Mouse (Mus musculus): ENCODE data around the gene Nav2.

Gene Nav2

DNA sequence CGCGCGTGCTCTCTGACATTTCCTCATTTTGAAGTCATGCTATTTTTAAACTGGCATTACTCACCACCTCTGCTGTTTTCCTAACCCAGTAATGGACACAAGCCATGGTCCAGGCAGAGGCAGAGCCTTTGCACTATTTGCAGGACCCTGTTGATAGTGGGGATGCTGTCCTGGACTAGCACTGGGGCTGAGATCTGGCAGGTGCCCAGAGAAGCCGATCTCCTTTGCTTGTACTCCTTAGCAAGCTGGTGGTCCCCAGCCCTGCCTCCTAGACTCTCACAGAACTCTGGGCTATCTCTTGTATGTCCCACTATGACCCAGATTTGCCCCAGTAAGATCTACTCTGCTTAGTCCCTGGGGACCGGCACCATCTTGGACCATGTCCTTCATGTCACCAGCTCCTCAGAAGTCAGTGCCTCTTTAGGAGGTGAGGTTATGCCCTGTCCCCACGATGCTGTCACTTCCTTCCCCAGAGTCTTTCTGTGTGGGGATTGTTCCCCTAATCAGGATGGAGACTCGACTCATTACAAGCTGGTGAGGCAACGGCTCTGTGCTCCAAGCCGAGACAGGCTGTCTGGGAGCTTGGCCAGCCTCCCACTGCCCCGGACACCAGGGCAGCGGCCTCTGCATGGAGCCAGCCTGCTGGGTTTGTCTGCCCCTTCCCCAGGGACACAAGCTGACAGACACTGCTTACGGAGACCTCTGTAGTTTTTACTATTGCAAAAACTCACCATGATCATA is 250.3 kb downstream of the Nav2 start:
- CTCF ChIA-PET = no interaction called here

DNA sequence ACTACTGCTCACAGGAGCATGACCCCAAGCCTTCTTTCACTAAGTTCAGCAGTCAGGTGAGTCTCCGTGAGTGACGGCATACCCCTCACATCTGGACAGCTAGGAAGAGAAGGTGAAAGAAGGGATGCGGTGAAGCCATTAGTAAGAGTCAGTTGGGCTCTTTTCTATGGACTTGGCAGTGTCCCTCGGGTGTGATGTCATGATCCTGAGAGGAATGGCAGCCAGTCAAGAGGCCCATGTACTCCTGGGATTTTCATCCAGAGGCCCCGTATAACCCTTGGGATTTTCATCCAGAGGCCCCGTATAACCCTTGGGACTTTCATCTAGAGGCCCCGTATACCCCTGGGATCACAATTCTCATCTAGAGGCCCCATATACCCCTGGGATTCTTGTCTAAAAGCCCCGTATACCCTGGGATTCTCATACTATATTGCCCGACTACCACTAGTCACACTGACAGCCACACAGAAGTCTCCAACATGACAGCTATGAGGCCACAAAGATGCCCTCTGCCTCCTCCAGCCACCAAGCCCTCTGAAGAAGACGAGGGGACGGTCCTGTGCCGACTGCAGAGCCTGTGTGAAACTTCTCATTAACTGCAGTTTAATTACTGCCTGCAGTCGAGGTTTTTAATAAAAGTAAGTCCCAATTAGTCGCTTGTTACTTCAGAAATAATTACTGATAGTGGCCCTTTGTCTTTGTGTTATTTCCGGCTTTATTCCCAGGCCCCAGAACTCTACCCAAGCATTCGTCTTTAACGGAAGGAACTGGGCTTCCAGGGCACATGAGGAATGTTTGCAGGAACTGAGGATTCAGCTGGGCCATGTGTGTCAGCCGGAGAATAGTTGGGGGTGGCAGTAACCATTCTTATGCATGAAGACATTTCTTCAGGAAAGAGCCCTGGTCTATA is 251.4 kb downstream of the Nav2 start:
- CTCF ChIA-PET = no interaction called here

DNA sequence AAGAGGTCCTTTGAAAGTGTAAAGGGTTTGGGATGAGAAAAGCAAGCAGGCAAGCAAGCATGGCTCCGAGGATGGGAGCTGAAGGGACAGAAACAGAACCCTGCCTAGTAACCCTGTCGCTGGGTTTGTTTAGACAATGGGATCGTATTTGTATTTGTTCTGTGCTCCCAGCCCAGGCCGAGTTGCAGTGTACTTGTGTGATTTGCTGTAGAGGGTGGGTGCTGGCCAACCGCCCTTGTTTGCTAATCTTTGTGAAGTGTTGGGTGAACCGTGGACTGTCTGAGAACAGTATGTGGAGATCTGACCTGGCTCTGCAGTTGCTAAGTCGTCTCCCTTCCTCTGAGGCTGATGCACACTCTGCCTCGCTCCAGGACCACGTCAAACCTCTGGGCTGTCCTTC is 253.6 kb downstream of the Nav2 start:
- CTCF ChIA-PET = no interaction called here

DNA sequence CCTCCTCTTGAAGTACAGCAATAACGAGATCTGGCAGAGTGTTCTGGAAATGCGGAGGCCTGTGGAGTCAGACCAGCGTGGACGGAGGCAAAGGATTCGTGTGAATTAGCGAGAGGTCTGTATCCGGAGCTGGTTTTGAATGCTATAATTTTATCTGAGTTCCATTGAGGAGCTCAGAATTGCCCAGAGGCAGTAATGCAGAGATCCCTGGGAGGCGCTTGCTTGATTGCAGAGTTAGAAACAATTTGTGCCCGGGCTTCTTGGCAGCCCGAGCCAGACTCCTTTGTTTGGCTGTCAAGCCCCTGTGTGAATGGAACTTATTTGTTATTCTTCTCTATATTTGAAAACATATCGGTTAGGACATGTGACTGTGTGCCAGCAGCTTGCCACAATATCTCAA is 255.3 kb downstream of the Nav2 start:
- CTCF ChIA-PET = no interaction called here

DNA sequence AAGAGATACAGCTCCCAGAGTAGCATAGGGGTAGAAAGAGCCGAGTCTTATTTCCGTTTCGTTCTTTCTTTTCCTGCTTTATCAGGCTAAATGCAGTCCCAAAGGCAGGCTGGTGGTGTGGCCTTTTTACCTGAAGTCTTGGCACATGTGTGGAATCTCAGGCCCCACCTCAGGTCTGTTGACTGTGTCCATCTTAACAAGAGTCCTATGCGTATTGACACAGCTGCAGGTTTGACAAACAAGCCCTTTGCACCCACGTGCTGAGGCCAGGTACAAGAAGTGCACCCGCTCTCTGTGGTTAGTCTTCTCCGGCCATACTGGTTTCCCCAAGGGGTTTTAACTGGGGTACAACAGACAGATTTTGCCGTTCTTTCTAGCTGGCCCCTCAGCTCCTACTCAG is 256.4 kb downstream of the Nav2 start:
- CTCF ChIA-PET = no interaction called here

DNA sequence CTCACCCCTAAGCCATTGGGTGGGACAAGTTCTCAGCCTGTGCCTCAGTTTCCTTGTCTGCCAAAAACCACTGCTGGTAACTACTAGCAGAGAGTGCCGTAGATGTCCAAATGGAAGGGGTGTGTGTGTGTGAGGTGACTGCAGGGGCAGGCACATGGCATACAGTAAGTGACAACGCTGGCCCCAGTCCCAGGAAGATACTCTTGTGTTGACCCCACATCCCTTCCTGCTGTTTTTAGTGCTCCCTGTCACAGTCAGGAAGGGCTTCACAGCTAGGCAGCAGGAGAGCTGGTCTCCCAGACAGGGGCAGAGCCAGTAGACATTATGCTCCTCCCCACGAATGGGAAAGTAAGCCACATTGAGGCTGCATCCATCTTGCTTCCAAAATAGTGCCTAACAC is 264.4 kb downstream of the Nav2 start:
- CTCF ChIA-PET = no interaction called here

DNA sequence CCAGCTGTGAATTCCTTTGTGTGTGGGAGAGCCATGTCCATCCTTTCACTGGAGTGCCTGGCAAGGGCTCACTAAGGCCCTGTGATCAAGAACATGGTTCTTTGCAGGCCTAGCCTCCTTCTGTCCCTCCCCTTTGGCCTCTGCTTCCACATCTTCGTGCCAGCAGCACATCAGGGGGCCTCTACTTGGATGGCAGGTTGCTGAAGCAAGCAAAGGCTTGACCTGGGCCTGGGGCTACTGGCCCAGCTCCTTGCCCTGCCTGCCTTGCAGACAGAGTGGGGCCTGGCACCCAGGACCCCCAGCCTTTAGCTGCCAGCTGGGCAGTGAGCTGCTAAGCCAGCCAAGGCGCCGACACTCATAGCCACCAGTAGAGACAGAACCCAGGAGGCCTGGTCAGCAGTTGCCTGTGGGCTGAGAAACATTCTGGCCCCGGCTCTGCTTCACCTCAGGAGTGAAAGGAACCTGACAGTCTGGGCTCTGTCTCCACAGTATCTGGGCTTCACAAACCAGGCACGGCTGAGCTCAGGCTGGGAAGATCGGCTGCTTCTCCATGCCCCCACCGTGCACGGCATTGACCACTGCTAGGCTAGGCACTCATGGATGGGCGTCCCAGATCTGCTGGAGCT is 267.4 kb downstream of the Nav2 start:
- CTCF ChIA-PET = no interaction called here

DNA sequence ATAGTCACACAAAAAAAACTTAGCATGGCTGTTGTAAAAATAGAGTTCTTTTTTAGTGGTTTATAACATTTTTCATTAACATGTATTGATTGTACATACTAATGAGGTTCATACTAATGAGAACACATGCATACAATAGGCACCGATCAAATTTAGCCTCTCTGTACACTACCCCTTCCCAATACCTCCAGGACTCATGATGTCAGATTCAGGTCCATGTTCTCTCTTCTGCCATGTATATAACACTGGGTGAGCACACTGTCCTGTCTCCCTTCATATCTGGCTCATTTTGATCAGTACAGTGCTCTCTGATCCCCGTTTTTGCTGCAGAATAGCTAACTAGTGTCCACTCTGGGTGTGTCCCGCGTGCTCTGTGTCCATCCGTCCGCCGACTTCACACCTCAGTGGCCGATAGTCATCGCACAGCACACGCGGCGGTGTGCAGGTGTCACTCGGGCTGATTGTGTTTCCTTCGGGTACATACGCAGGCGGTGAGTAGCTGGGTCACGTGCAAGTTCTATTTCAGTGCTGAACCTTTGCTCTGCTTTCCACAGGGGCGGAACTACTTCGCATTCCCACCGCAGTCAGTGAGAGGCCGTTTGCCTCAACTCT is 268.2 kb downstream of the Nav2 start:
- CTCF ChIA-PET = no interaction called here

DNA sequence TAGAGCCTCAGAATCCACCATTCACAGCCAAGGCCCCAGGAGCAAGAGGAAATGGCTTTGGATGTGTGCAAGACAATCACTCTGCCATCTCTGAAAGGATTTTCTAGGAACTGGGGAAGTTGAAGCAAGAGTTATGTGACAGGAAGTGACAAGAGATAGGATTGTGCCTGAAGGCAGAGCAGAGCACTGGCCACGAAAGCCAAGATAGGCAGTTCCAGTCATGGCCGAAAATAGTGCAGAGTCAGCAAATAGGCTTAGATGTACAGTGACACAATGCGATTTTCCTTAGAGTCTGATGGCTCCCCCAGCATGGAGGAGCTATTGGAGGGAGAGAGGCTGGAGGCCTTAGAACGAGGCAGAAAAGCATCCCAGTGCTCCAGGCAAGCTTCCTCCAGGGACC is 269.7 kb downstream of the Nav2 start:
- CTCF ChIA-PET = no interaction called here

DNA sequence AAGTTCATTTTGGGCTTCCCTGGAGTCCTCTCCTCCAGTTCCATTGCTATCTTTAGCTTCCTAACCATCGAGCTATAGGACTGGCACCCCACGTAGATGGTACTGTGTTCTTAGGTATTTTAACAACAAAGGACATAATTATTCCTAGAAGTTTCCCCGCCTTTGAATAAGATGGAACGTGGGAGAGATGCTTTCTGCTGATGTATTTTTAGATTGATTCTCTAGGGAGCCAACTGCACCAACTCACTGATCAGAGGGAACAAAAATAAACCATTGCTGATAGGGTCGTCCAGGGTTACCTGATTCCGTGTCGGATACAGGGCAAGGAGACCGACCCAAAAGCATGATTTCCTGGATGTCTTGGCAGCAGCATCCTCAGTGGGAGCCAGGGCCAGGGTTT is 272.5 kb downstream of the Nav2 start:
- CTCF ChIA-PET = no interaction called here

DNA sequence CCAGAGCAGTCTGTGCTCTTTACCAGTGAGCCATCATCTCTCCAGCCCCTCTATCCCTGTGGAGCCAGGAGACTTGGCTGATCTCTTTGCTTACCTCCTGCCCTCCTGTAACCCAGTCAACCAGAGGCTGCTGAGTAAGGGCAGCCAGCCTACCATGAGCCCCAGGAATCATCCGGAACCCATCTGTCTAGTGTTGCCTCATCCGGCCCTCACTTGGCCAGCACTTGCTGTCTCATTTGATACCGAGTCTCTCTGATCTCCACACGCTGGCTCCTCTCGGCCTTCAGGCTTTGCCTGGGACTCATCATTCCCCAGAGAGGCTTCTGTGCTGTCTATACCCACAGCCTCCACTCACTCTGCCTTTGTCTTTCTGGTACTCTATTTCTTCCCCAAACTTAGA is 273.9 kb downstream of the Nav2 start:
- CTCF ChIA-PET = no interaction called here

DNA sequence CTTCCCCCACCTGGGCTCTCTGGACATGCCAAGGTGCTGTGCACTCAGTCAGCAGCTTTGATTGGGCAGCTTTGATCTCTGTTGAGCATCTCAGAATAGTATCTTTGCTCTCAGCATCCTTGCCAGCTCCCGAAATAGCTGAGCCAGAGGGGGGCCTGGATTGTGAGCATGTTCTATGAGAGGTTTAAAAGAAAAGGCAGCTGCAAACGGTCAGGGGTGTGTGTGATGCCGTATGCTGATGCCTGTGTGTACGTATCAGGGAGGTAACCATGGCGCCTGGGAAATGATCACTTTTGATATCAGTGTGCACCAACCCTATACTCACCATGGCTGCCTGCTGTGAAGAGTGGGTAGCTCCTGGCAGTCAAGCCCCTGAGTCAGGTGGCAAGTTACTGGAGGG is 275.2 kb downstream of the Nav2 start:
- CTCF ChIA-PET = no interaction called here

DNA sequence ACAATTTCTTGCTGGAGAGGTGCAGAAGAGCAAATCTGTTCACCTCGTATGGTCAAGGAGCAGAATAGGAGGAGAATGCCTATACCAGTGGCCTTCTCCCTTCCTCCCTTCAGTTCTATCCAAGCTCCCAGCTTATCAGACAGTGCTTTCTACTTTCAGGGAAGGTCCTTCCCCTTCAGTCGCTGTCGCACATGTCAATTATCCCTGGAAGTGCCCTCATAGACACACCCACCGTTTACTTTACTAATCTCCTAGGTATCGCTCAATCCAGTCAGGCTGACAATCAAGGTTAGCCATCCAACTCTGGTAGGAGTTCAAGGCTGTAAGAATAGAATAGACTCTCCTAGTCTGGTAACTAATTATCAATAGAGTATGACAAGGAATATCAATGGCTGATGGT is 277.5 kb downstream of the Nav2 start:
- CTCF ChIA-PET = no interaction called here

DNA sequence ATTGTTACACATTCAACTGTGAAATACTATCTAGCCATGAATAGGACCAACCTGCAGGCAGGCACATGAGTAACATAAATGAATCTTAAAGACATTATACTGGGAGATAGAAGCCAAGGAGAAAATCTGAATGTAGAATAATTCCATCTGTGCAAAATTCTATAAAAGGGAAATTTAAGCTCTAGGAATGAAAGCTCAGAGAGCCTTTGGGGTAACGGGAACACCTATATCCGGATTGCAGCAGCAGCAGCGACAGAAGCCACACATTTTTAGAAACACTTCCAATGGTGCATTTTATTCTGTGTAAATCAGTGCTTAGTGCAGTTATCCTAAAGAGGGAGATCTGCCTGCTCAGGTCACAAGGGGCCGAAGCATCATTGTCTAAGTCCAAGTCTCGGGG is 280.8 kb downstream of the Nav2 start:
- CTCF ChIA-PET = no interaction called here

DNA sequence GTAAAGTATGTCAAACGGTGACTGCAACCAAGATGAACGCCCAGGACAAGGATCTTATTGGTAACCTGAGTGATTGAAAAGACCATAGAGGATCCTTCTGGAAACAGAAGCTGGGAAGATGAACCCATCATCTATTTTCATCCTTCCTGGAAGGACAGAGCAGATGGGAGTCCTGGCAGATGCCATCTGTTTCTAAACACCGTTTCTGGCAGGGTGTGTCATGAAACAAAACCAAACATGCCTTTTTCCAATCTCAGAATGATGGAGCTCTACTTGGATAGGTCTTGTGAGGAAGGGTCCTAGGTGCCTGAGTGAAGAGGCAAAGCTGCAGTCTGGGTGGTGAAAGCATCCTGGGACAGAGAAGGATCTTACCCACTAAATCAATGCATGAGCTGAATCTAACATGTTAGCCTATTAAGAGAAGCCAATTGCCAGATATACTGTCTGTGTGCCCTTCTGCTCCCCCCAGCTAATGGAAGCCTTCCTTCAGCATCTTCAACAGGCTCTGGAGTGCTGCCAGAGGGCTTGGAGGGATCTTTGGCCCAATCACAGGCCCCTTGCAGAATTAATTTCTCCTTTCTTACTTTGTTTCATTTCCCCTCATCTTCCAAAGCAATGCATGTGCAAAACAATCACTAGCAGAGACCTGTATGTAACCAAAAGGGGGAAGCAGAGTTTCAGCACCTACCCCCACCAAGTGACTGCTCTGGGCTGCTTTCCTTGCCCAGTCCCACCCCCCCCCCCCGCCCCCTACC is 281.9 kb downstream of the Nav2 start:
- CTCF ChIA-PET = no interaction called here

DNA sequence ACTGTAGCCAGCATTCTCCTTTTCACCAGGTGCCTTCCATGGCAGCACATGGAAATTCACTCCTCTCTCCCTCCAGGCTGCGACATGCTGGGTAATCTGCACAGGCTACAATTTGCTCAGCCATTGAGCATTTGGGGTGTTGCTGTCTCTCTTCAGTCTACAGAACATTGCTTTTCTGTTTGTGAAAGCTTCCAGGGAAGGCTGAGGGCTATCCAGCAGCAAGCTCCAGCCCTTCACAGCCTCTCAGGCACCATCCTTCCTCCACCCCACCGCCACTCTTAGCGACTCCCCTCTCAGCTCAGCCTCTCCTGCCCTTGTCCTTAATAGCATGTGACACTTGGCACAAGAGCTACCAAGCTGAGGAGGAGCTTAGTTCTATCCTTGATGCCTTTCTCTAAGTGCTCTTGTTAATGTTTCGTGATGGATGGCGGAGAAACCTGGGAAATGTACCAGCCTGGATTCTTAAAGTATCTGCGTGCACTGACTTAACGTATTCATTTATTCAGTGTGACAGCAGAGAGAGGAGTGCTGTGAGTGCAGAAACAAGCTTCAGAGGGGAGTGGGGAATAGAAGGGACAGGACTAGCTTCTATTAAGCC is 282.7 kb downstream of the Nav2 start:
- CTCF ChIA-PET = no interaction called here

DNA sequence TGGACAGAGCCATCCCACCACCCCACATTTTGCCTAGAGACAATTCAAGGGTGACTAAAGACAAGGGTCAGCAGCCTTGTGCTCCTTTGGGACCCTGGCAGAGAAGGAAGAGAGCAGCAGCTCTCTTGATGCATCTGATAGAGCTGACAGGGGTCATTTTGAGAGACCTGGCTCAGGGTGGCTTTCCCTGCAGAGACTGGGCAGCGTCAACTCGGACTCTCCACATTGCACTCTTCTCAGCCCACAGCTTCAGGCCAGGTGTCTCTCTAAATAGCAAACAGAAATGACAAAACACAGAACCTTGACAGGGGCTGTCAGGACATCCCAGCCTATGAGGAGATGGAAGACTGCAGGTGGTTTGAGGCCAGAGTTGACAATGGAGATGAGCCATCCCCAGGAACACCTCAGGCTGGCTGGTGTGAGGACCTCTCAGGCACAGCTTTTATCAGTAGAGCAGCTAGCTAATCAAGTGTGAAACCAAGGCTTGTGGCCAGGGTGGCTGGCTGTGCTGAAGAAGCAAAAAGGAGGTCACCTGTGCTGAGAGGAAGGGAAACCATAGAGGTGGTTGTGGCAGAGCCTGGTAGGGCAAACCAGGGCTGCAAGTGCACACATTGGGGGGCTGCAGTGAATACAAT is 283.7 kb downstream of the Nav2 start:
- CTCF ChIA-PET = no interaction called here

DNA sequence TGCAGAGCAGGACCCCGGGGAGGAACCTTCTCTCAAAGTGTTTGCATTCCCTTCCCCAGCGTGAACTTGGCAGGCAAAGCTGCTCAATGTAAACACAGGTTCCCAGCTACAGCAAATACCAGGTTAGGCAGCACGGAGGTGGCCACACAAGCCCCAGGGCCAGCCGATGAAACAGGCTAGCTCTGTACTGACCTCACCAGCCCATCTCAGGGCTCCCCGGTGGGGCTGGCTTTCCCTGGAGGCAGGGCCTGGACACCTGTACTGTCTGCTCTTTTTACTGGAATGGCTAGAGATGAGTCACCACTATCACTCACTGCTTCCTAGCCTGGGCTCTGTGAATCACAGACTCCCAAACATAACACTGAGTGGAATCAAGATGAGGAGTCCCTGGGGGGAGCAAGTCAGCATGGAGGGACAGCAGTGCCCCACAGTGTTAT is 287.2 kb downstream of the Nav2 start:
- CTCF ChIA-PET = no interaction called here

DNA sequence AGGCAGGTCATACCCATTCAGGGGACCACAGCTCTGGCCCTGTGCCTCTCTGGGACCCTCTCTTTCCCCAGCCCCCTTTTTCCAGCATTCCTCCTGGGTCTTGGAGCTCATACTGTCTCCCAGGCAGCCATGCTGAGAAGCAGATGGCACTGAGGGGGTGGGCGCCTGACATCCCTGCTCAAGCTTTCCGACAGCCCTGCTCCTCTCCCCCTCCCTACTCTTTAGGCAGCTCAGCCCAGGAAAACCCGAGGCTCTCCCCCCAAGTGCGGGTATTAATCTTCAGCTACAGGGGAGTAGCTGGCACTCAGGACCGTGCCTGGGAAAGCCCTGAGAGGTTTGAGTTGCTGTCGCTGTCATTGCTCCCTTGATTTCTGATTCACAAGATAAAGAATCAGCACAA is 290.9 kb downstream of the Nav2 start:
- CTCF ChIA-PET = no interaction called here

DNA sequence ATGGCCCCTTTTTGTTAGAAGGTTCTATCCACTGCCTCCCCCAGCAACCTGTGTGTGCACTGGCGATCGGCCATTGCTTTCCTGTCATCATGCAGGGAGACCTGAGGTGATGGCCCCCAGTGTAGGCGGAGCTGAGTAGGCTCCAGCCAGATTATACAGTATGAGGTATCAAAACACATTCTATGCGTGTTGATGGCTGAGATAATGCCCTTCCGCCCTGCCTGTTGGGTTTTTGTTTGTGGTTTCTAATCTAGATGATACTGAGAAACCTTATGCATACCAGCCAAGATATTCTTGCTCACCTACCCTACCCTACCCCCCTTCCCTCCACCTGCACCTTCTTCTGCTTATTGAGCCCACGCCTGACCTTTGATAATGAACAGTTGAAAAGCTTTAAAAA is 291.8 kb downstream of the Nav2 start:
- CTCF ChIA-PET = interaction anchor here (0.7 kb wide), 1 partner anchor 60 kb away, joined by 5 read pairs; no protein-coding TSS in a partner anchor

DNA sequence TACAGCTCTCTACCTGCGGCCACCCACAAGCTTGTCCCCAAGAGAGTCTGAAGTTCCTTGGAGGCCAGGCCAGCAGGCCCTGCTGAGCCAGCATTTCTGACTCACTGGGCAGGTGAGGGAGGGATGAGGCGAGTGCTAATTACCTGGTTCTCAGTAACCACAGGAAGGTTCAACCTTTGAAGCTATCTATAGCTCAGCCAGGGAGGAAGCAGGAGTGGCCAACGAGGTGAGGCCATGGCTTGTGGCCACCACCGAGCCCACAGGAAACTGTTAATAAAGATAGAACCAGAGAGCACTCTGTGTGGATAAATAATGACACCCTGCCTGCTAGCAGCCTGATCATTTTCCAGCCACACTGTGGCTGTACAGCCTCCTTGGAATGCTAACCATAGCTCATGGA is 294.5 kb downstream of the Nav2 start:
- CTCF ChIA-PET = no interaction called here

All from spleen, embryonic (tissue).